Mouse (Mus musculus) small intestine, adult 2 months (tissue): ENCODE measurements around the gene Asap3. TPM values are rescaled to one million over a fixed set of nuclear protein-coding genes. Genes with fewer than 3 reads are reported as not detected.
A peak's percentile ranks its signal among the peaks of the same experiment; 100 is the strongest.

Experiments
- H3K27ac ChIP-seq: fragments of 200-500 bp; 2 replicates; pipeline ENCODE4 v1.5.1; 2012; ENCODE audit warnings: low read depth, low read length, control low read depth, inconsistent platforms; ENCODE audit not compliant: insufficient read depth
- H3K27me3 ChIP-seq: fragments of 200-500 bp; 2 replicates; pipeline ENCODE4 v1.6.1; 2012; ENCODE audit warnings: mild to moderate bottlenecking, moderate library complexity, low read length, inconsistent platforms; ENCODE audit not compliant: control insufficient read depth, insufficient read depth
- H3K36me3 ChIP-seq: fragments of 200-500 bp; 2 replicates; pipeline ENCODE4 v1.6.1; 2012; ENCODE audit warnings: mild to moderate bottlenecking, low read length, control low read depth, inconsistent platforms; ENCODE audit not compliant: control insufficient read depth, insufficient read depth
- H3K4me1 ChIP-seq: fragments of 200-500 bp; 2 replicates; pipeline ENCODE4 v1.6.1; 2012; ENCODE audit warnings: low read length, inconsistent platforms, mixed read lengths; ENCODE audit not compliant: control insufficient read depth, insufficient read depth, insufficient read length
- H3K4me3 ChIP-seq: fragments of 200-500 bp; 2 replicates; pipeline ENCODE4 v1.5.1; 2012; ENCODE audit warnings: low read depth, mild to moderate bottlenecking, control low read depth, inconsistent platforms, low read length, moderate library complexity
- CTCF ChIP-seq: fragments of 200-500 bp; IDR thresholded peaks from 2 replicates; pipeline ENCODE4 v1.5.1; 2012; ENCODE audit warnings: low read depth, mild to moderate bottlenecking, control low read depth, inconsistent platforms, low read length, moderate library complexity, mixed read lengths; ENCODE audit not compliant: insufficient replicate concordance, insufficient read length; ENCODE audit errors: extremely low read depth
- POLR2A ChIP-seq: fragments of 200-500 bp; IDR thresholded peaks from 2 replicates; pipeline ENCODE4 v1.6.1; 2012; ENCODE audit warnings: low read depth, mild to moderate bottlenecking, control low read depth, inconsistent platforms, low read length, moderate library complexity
- WGBS: fragments of 180-500 bp; shearing (Covaris S2); methylation state at CpG from one replicate; pipeline ENCODE4 v1.1.7; 2018; 5-methylcytosine and 5-hydroxymethylcytosine counted together
- polyA plus RNA-seq: library from polyadenylated mRNA; depleted of rRNA; stranded (reverse); fragments of >200 nt; gene quantifications from 2 replicates; pipeline ENCODE4 v1.2.3, GENCODE M21; 2012; rRNA removed

Asap3 gene
- 1.3 and 2.0 TPM in 2 replicates for polyA plus RNA-seq

DNA sequence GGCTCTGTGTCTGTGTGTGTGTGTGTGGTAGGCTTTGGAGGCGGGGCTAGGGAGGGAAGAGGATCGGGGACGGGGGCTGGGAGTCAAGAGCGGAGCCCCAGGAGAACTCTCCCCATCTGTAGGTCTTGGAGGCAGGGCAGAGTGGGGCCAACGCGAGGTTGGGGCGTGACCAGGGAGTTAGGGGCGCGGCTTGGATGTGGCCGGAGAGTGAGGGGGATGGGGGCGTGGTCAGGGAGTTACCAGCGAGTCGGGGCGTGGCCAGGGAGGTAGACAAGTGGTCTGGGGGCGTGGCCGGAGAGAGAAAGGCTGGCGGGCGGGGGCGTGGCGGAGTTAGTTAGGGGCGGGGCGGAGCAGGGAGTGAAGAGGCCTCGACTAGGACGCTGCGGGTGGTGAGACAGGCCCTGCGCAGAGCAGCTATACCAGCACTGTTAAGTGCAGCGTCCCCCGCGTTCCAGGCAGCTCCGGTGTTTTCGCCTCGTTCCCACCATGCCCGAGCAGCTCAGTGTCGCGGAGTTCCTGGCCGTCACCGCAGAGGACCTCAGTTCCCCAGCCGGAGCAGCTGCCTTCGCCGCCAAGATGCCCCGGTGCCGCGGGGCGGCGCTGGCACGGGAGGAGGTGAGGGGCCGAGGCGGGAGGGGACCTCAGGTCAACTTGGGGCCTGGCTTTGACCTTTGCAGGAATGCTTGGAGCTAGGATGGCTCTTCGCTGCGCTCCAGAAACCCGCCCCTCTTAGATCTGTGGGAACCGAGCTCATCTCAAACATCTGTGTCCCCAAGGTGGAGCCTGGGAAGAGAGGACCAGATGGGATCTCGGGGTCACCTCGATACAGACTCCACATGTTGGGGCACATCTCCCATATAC, at the start of gene Asap3:
Asap3 (plus strand) TSS at position 333 of the 861 bp plus-strand sequence.
- WGBS, result 1% methylated on average over 50 of the region's 54 CpGs
- H3K27ac ChIP-seq, result no peak within 1 kb of the TSS
- TF ChIP-seq CTCF, result no peak
- peak; percentile 34; the same call in 1 of the 2 replicates for TF ChIP-seq POLR2A
- H3K4me1 ChIP-seq, result peaks cover 6% of the 10 kb centered on the region
- no peaks in the 10 kb centered on the region for H3K27me3 ChIP-seq
- peak within 1 kb of the TSS; percentile 68 for H3K4me3 ChIP-seq
- no peaks in the 10 kb centered on the region for H3K36me3 ChIP-seq

DNA sequence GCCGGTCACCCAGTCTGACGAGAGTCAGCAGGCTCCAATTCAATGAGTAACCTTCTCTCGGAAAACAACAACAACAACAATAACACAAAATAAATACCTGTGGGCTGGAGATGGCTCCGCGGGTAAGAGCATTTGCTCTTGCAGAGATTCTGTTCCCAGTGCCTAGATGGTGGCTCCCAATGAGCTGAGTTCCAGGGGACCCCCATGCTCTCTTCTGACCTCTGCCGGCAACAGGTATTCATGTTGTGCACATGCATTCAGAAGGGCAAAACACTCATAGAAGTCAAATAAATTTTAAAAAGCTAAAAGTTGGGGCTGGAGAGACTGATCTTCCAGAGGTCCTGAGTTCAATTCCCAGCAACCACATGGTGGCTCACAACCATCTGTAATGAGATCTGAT, 47.7 kb upstream of the Asap3 start:
- Histone ChIP-seq H3K36me3 (no peaks in the 10 kb centered on the region), H3K27ac (no peak overlapping the region), H3K4me1 (no peaks in the 10 kb centered on the region), H3K27me3 (no peaks in the 10 kb centered on the region), H3K4me3 (no peak overlapping the region)
- TF ChIP-seq POLR2A, result no peak
- peak; percentile 19; the same call in 1 of the 2 replicates for TF ChIP-seq CTCF
- WGBS, result 75% methylated on average over 6 of the region's 6 CpGs

DNA sequence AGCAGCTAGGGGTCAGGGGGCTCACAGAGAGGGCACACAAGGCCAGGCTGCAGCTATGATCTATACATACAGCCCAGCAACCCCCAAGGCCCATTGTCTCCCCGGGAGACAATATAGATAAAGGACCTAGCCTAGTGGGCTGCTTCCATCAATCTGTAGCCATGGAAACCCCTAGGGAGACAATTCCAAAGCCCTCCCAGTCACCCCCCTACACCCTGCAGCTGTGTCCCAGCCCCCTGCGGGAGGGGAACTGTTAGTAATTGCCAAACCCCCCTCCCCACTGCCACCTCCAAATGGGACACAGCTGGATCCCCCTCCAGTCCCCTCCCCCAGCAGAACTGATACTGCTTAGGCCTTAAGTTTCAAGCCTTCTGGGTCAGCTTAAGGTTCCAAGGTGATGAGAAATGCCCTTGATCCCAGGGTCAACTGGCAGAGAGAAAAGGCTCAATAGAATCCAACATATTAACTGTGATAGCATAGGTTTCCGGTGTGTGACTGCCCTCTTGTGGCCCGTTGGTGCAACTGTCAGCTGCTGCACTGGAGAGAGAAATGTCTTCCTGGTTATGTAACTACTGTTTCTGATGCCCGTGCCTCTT, 46.3 kb upstream of the Asap3 start:
- WGBS, result 31% methylated on average over 5 of the region's 5 CpGs
- H3K27me3 ChIP-seq, result no peaks in the 10 kb centered on the region
- TF ChIP-seq POLR2A, result no peak
- TF ChIP-seq CTCF, result peak; percentile 93; the same call in 1 of the 2 replicates
- no peaks in the 10 kb centered on the region for H3K36me3 ChIP-seq
- H3K4me3 ChIP-seq, result no peak overlapping the region
- no peak overlapping the region for H3K27ac ChIP-seq
- no peaks in the 10 kb centered on the region for H3K4me1 ChIP-seq

DNA sequence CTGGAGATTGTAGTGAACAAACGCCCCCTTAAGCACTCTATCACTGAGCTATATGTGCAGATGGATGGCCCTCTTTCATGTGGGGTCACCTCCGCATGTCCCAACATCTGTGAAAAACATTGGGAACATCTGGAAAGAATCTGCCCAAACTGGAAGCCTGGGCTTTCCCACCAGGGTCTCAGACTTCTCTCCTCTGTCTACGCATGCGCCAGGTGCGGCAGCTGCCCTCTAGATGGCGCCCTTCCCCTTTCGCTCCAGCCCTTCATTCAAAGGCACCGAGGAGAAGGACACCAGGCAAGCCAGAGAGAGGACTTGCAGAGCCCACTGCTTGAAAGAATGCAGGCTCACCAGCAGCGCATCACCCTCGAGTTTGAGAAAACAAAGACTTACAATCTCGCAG, 42.7 kb upstream of the Asap3 start:
- H3K36me3 ChIP-seq, result no peaks in the 10 kb centered on the region
- no peaks in the 10 kb centered on the region for H3K4me1 ChIP-seq
- no peak overlapping the region for H3K27ac ChIP-seq
- H3K4me3 ChIP-seq, result no peak overlapping the region
- no peaks in the 10 kb centered on the region for H3K27me3 ChIP-seq
- TF ChIP-seq CTCF (peak; percentile 98), POLR2A (no peak)
- WGBS, result 4% methylated on average over 11 of the region's 11 CpGs

DNA sequence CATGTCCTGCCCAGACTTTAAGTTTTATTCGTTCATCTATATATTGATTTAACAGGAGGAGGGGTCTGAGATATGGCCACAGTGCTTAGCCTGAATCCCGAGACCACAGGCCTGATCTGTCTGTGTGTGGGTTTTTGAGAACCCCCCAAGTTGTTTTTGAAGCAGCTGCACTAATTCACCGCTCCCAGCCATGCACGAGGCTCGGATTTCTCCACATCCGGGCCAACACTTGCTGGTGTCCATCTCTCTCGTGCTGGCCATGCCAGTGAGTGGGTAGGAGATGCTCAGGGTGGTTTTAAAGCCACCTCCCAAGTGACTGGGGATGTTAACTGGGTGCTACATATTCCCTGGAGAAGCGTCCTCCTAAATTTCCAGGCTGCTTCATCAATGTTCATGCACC, 41.2 kb upstream of the Asap3 start:
- no peaks in the 10 kb centered on the region for H3K36me3 ChIP-seq
- H3K4me3 ChIP-seq, result no peak overlapping the region
- no peaks in the 10 kb centered on the region for H3K4me1 ChIP-seq
- WGBS, result 91% methylated on average over 8 of the region's 8 CpGs
- no peak for TF ChIP-seq POLR2A
- no peak for TF ChIP-seq CTCF
- no peaks in the 10 kb centered on the region for H3K27me3 ChIP-seq
- no peak overlapping the region for H3K27ac ChIP-seq

DNA sequence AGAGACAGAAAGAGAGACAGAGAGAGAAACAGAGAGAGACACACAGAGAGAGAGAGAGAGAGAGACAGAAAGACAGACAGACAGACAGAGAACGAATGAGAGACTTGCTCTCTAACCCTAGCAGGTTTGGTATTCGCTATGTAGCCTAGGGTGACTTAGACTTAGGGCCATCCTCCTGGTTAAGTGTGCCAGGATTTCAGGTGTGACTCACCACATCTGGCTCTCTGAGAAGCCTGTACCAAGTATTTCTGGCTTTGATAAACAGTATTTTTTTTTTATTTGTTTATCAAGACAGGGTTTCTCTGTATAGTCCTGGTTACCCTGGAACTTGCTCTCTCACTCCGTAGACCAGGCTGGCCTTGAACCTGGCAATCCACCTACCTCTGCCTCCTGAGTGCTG, 38.5 kb upstream of the Asap3 start:
- H3K4me1 ChIP-seq, result 0 out of 2 replicates have a peak, but pooled peaks cover 1% of the 10 kb centered on the region
- no peaks in the 10 kb centered on the region for H3K36me3 ChIP-seq
- no peak overlapping the region for H3K27ac ChIP-seq
- 66% methylated on average over 3 of the region's 3 CpGs for WGBS
- no peaks in the 10 kb centered on the region for H3K27me3 ChIP-seq
- TF ChIP-seq CTCF (no peak), POLR2A (no peak)
- no peak overlapping the region for H3K4me3 ChIP-seq

DNA sequence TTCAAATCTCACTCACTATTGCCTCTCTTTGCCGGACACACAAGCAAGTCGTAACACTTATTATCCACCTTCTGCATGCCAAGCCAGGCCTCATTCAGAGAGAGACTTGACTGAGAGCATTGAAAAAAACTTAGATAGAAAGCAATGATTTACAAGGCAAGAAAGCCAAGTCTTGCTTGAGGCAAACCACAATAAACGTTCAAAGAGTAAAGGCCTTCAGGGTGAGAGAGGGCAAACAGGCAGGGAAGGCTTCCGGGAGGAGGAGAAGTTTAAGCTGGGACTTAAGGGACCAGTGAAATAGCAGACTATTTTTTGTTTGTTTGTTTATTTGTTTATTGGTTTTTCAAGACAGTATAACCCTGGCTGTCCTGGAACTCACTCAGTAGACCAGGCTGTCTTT, 35.8 kb upstream of the Asap3 start:
- no peaks in the 10 kb centered on the region for H3K27me3 ChIP-seq
- WGBS, result 65% methylated on average over 4 of the region's 4 CpGs
- H3K27ac ChIP-seq, result no peak overlapping the region
- H3K36me3 ChIP-seq, result no peaks in the 10 kb centered on the region
- peaks cover 20% of the 10 kb centered on the region; the same call in 1 of the 2 replicates for H3K4me1 ChIP-seq
- no peak overlapping the region for H3K4me3 ChIP-seq
- TF ChIP-seq POLR2A (no peak), CTCF (no peak)
